Mouse (Mus musculus) liver, embryonic 15.5 days (tissue): ENCODE measurements at regions not wholly inside any gene's neighbourhood (a gene's known extent, or its start where the extent isn't known, plus 50 kb on each side); places are given as distances from the start of the nearest gene placed in this dataset.

ENCODE experiments used
- ATAC-seq: fragments of 200-750 bp; cut with Nextera tagmentation; 2 replicates; pipeline ENCODE4 v1.8.0; 2017; ENCODE audit warnings: moderate number of reproducible peaks, mild to moderate bottlenecking, moderate library complexity; ENCODE audit not compliant: insufficient read depth
- H3K27ac ChIP-seq: fragments of 300-500 bp; sonication (generic); replicated peaks from 2 replicates; pipeline ENCODE4 v1.5.1; 2015; ENCODE audit warnings: mild to moderate bottlenecking, inconsistent platforms
- H3K27me3 ChIP-seq: fragments of 300-500 bp; sonication (generic); 2 replicates; pipeline ENCODE4 v1.6.1; 2015; ENCODE audit warnings: mild to moderate bottlenecking, inconsistent platforms
- H3K36me3 ChIP-seq: fragments of 300-500 bp; sonication (generic); replicated peaks from 2 replicates; pipeline ENCODE4 v1.6.1; 2015; ENCODE audit warnings: moderate library complexity, mild to moderate bottlenecking, inconsistent platforms
- H3K4me1 ChIP-seq: fragments of 300-500 bp; sonication (generic); replicated peaks from 2 replicates; pipeline ENCODE4 v1.6.1; 2015; ENCODE audit warnings: inconsistent platforms
- H3K4me2 ChIP-seq: fragments of 300-500 bp; sonication (generic); 2 replicates; pipeline ENCODE4 v1.6.1; 2015; ENCODE audit warnings: moderate library complexity, mild to moderate bottlenecking, inconsistent platforms
- H3K4me3 ChIP-seq: fragments of 300-500 bp; sonication (generic); replicated peaks from 2 replicates; pipeline ENCODE4 v1.5.1; 2015; ENCODE audit warnings: mild to moderate bottlenecking, inconsistent platforms
- H3K9ac ChIP-seq: fragments of 300-500 bp; sonication (generic); 2 replicates; pipeline ENCODE4 v1.6.1; 2015; ENCODE audit warnings: moderate library complexity, mild to moderate bottlenecking, inconsistent platforms
- H3K9me3 ChIP-seq: fragments of 300-500 bp; sonication (generic); replicated peaks from 2 replicates; pipeline ENCODE4 v1.6.1; 2016; ENCODE audit warnings: inconsistent platforms
- whole genome bisulfite sequencing: fragments of 180-500 bp; shearing (Covaris S2); methylation state at CpG from one replicate; pipeline ENCODE4 v1.1.7; 2015; ENCODE audit warnings: mixed read lengths; ENCODE audit not compliant: insufficient replicate concordance; 5-methylcytosine and 5-hydroxymethylcytosine counted together

- 58% methylated on average over 5 of the region's 5 CpGs for WGBS
- Histone ChIP-seq H3K9me3 (no peaks in the 10 kb centered on the region), H3K27ac (no peak overlapping the region), H3K4me1 (peaks cover 6% of the 10 kb centered on the region), H3K27me3 (peaks cover 81% of the 10 kb centered on the region), H3K36me3 (no peaks in the 10 kb centered on the region), H3K4me3 (no peak overlapping the region), H3K4me2 (no peak overlapping the region), H3K9ac (no peak overlapping the region)
- ATAC-seq = no peak
Observed at GRCm38 (mm10) chr13:111994862-111995490, 186.2 kb upstream of the Map3k1 start.

GRCm38 (mm10) chr13:111995716-111996115 is 186.9 kb upstream of the Map3k1 start:
- H3K4me1 ChIP-seq = peaks cover 6% of the 10 kb centered on the region
- ATAC-seq = no peak
- H3K4me3 ChIP-seq = no peak overlapping the region
- H3K27me3 ChIP-seq = peaks cover 80% of the 10 kb centered on the region
- H3K9me3 ChIP-seq = no peaks in the 10 kb centered on the region
- 72% methylated on average over 6 of the region's 6 CpGs for WGBS
- H3K36me3 ChIP-seq = no peaks in the 10 kb centered on the region
- no peak overlapping the region for H3K27ac ChIP-seq
- no peak overlapping the region for H3K4me2 ChIP-seq
- H3K9ac ChIP-seq = no peak overlapping the region

- no peak for ATAC-seq
- no peak overlapping the region for H3K4me3 ChIP-seq
- H3K9ac ChIP-seq = no peak overlapping the region
- no peak overlapping the region for H3K4me2 ChIP-seq
- 78% methylated on average over 11 of the region's 11 CpGs for WGBS
- peaks cover 12% of the 10 kb centered on the region for H3K4me1 ChIP-seq
- H3K36me3 ChIP-seq = no peaks in the 10 kb centered on the region
- H3K27me3 ChIP-seq = peaks cover 80% of the 10 kb centered on the region
- H3K9me3 ChIP-seq = no peaks in the 10 kb centered on the region
- H3K27ac ChIP-seq = no peak overlapping the region
Observed at GRCm38 (mm10) chr13:111996910-111997309, 188.1 kb upstream of the Map3k1 start.

GRCm38 (mm10) chr13:111997980-111998945 is 189.5 kb upstream of the Map3k1 start:
- whole genome bisulfite sequencing = 72% methylated on average over 11 of the region's 11 CpGs
- Histone ChIP-seq H3K4me1 (peaks cover 24% of the 10 kb centered on the region), H3K36me3 (no peaks in the 10 kb centered on the region), H3K9ac (no peak overlapping the region), H3K9me3 (no peaks in the 10 kb centered on the region), H3K4me3 (no peak overlapping the region), H3K4me2 (no peak overlapping the region), H3K27me3 (peaks cover 80% of the 10 kb centered on the region), H3K27ac (no peak overlapping the region)
- ATAC-seq = no peak

GRCm38 (mm10) chr13:111999647-112000292 is 191.0 kb upstream of the Map3k1 start:
- Histone ChIP-seq H3K9me3 (no peaks in the 10 kb centered on the region), H3K4me2 (no peak overlapping the region), H3K4me3 (no peak overlapping the region), H3K27me3 (peaks cover 77% of the 10 kb centered on the region), H3K9ac (no peak overlapping the region), H3K36me3 (no peaks in the 10 kb centered on the region), H3K27ac (no peak overlapping the region), H3K4me1 (peaks cover 27% of the 10 kb centered on the region)
- no peak for ATAC-seq
- 67% methylated on average over 6 of the region's 6 CpGs for WGBS

- 35% methylated on average over 6 of the region's 6 CpGs for WGBS
- Histone ChIP-seq H3K9me3 (no peaks in the 10 kb centered on the region), H3K4me2 (no peak overlapping the region), H3K9ac (no peak overlapping the region), H3K27me3 (peaks cover 73% of the 10 kb centered on the region), H3K36me3 (no peaks in the 10 kb centered on the region), H3K27ac (no peak overlapping the region), H3K4me1 (peaks cover 27% of the 10 kb centered on the region), H3K4me3 (no peak overlapping the region)
- ATAC-seq = no peak
Observed at GRCm38 (mm10) chr13:112000293-112000665, 191.5 kb upstream of the Map3k1 start.

- no peak overlapping the region for H3K27ac ChIP-seq
Observed at GRCm38 (mm10) chr13:112000696-112001095, 191.9 kb upstream of the Map3k1 start.

GRCm38 (mm10) chr13:112001155-112002025 is 192.6 kb upstream of the Map3k1 start:
- ATAC-seq = no peak
- Histone ChIP-seq H3K27ac (no peak overlapping the region), H3K36me3 (no peaks in the 10 kb centered on the region)

More at GRCm38 (mm10) chr13:112000696-112001095, 191.9 kb upstream of the Map3k1 start:
- Histone ChIP-seq H3K36me3 (no peaks in the 10 kb centered on the region), H3K4me3 (no peak overlapping the region), H3K27me3 (peaks cover 71% of the 10 kb centered on the region), H3K9me3 (no peaks in the 10 kb centered on the region), H3K4me2 (no peak overlapping the region; the same call in 1 of the 2 replicates), H3K4me1 (peaks cover 27% of the 10 kb centered on the region), H3K9ac (no peak overlapping the region)
- 15% methylated on average over 5 of the region's 5 CpGs for WGBS
- no peak for ATAC-seq

GRCm38 (mm10) chr13:112002661-112003347 is 194.0 kb upstream of the Map3k1 start:
- Histone ChIP-seq H3K9ac (no peak overlapping the region), H3K4me2 (peak overlapping the region; percentile 10; the same call in 1 of the 2 replicates)

More at GRCm38 (mm10) chr13:112001155-112002025, 192.6 kb upstream of the Map3k1 start:
- WGBS = 44% methylated on average over 20 of the region's 20 CpGs
- H3K9me3 ChIP-seq = no peaks in the 10 kb centered on the region
- no peak overlapping the region for H3K4me3 ChIP-seq
- H3K4me1 ChIP-seq = peaks cover 27% of the 10 kb centered on the region
- no peak overlapping the region for H3K9ac ChIP-seq
- peak overlapping the region; percentile 11; the same call in 1 of the 2 replicates for H3K4me2 ChIP-seq
- H3K27me3 ChIP-seq = peaks cover 66% of the 10 kb centered on the region

GRCm38 (mm10) chr13:112003445-112003844 is 194.7 kb upstream of the Map3k1 start:
- no peak overlapping the region for H3K27ac ChIP-seq
- 73% methylated on average over 7 of the region's 7 CpGs for WGBS

More at GRCm38 (mm10) chr13:112002661-112003347, 194.0 kb upstream of the Map3k1 start:
- H3K27me3 ChIP-seq = peaks cover 59% of the 10 kb centered on the region
- no peak overlapping the region; the same call in 1 of the 2 replicates for H3K27ac ChIP-seq
- 28% methylated on average over 15 of the region's 15 CpGs for WGBS
- H3K4me1 ChIP-seq = peaks cover 27% of the 10 kb centered on the region
- no peaks in the 10 kb centered on the region for H3K9me3 ChIP-seq
- H3K4me3 ChIP-seq = no peak overlapping the region
- no peak for ATAC-seq
- no peaks in the 10 kb centered on the region for H3K36me3 ChIP-seq

More at GRCm38 (mm10) chr13:112003445-112003844, 194.7 kb upstream of the Map3k1 start:
- H3K4me3 ChIP-seq = no peak overlapping the region
- no peaks in the 10 kb centered on the region for H3K36me3 ChIP-seq
- peaks cover 58% of the 10 kb centered on the region for H3K27me3 ChIP-seq
- peaks cover 27% of the 10 kb centered on the region for H3K4me1 ChIP-seq
- no peak overlapping the region for H3K4me2 ChIP-seq
- no peak for ATAC-seq
- no peak overlapping the region for H3K9ac ChIP-seq
- H3K9me3 ChIP-seq = no peaks in the 10 kb centered on the region
